Mouse (Mus musculus) kidney, postnatal 14 days (tissue): ENCODE measurements around the gene Mepce.

Source experiments
- DNase-seq: peaks from one replicate; pipeline ENCODE4 v3.0.0; 2022; ENCODE audit warnings: mixed read lengths

Mepce gene

GRCm38 (mm10) chr5:137786109-137786942, 1.1 kb downstream of the Mepce start:
- peak; percentile 100 for DNase-seq

- no peak for DNase-seq
These were observed 2.1 kb downstream of the Mepce start for GRCm38 (mm10) chr5:137785164-137786031.

GRCm38 (mm10) chr5:137784546-137784945, 2.9 kb downstream of the Mepce start:
- no peak for DNase-seq

- DNase-seq: no peak
These were observed 3.4 kb downstream of the Mepce start for GRCm38 (mm10) chr5:137783901-137784540.

GRCm38 (mm10) chr5:137782776-137783522, 4.5 kb downstream of the Mepce start:
- DNase-seq: no peak

GRCm38 (mm10) chr5:137781661-137782060, 5.8 kb downstream of the Mepce start:
- no peak for DNase-seq

GRCm38 (mm10) chr5:137779053-137779933, 8.2 kb downstream of the Mepce start:
- DNase-seq: peak; percentile 39

- peak; percentile 98 for DNase-seq
These were observed 8.8 kb downstream of the Mepce start, which contains the start of gene Ppp1r35 for GRCm38 (mm10) chr5:137778635-137779034. TSS of gene Ppp1r35 (plus strand) at chr5:137778849.

- no peak for DNase-seq
These were observed 10.1 kb downstream of the Mepce start for GRCm38 (mm10) chr5:137777267-137777845.

GRCm38 (mm10) chr5:137776408-137776918, 11.0 kb downstream of the Mepce start:
- peak; percentile 68 for DNase-seq

- no peak for DNase-seq
These were observed 11.7 kb downstream of the Mepce start for GRCm38 (mm10) chr5:137775587-137776290.

GRCm38 (mm10) chr5:137772755-137773154, 14.7 kb downstream of the Mepce start:
- DNase-seq: no peak

- DNase-seq: no peak
These were observed 16.7 kb downstream of the Mepce start for GRCm38 (mm10) chr5:137770709-137771108.

- DNase-seq: no peak
These were observed 19.0 kb downstream of the Mepce start for GRCm38 (mm10) chr5:137768475-137768874.

GRCm38 (mm10) chr5:137766270-137766669, 21.2 kb downstream of the Mepce start:
- no peak for DNase-seq

GRCm38 (mm10) chr5:137764609-137765340, 22.7 kb downstream of the Mepce start:
- DNase-seq: no peak

- DNase-seq: peak; percentile 91
These were observed 27.5 kb downstream of the Mepce start for GRCm38 (mm10) chr5:137759971-137760412.

GRCm38 (mm10) chr5:137758921-137759534, 28.4 kb downstream of the Mepce start:
- DNase-seq: no peak

- DNase-seq: peak; percentile 43
These were observed 29.6 kb downstream of the Mepce start for GRCm38 (mm10) chr5:137757887-137758286.
